Mouse (Mus musculus) cerebellum, adult 9-11 months (tissue): ENCODE data around the gene Ube2d1.
A peak's percentile ranks its signal among the peaks of the same experiment; 100 is the strongest.

Source experiments
- DNase-seq: peaks from one replicate; pipeline ENCODE4 v3.0.0; 2022

Ube2d1 gene

GRCm38 (mm10) chr10:71284511-71285125 is 444 bp downstream of the Ube2d1 start:
- DNase-seq: no peak

DNA sequence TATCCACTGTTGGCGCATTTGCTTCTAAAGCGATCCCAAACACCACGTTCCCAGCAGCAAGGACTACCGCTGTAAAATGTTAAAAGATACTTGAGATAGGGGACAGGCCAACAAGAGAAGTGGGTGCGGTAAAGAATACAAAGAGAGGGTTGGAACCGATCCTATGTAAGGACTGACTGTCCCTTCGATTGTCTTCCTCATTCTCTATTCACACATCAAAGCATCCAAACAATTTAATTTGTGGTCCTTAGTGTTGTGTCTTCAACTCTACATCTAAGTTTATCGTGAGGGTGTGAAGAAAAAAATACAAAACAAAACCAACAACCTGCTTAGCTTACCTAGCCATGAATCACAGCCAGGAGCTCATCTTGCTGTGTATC is 941 bp downstream of the Ube2d1 start:
- DNase-seq: no peak

GRCm38 (mm10) chr10:71273008-71273739 is 11.9 kb downstream of the Ube2d1 start:
- DNase-seq: peak; percentile 48

DNA sequence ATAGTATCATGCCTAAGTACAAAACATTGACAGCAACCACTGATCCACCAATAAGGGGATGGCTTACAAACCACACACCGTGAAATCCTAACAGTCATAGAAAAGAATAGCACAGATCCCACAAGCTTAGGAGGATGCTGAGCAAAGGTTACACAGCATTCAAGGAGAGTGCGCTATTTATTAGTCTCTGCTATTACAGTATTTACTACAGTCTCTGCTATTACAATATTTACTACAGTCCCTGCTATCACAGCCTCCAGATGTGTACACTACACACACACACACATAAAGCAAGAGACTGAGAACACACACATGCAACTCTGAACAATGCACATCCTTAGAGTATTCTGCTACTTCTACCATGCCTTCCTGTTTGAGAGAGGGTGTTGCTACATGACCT is 17.1 kb downstream of the Ube2d1 start:
- no peak for DNase-seq

GRCm38 (mm10) chr10:71267511-71267910 is 17.6 kb downstream of the Ube2d1 start:
- no peak for DNase-seq

DNA sequence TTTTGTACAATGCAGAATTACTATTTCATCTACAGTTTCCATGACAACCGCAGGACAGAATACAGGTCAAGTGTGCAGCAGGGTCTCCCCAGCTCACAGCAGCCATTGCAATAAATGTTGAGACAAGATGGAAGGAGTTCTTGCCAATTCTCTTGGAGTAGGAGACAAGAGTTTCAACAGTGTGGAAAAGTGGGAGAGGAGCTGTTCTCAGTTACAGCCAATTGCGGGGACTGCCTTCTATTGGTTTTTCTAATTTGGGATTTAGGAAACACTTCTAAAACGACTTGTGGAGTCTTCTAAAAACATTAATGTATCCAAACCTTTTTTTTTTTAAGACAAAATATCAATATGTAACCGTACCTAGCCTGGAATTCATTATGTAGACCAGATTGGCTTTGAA is 20.0 kb downstream of the Ube2d1 start:
- no peak for DNase-seq

- DNase-seq: no peak
Measured at GRCm38 (mm10) chr10:71261637-71262036, 23.4 kb downstream of the Ube2d1 start.

DNA sequence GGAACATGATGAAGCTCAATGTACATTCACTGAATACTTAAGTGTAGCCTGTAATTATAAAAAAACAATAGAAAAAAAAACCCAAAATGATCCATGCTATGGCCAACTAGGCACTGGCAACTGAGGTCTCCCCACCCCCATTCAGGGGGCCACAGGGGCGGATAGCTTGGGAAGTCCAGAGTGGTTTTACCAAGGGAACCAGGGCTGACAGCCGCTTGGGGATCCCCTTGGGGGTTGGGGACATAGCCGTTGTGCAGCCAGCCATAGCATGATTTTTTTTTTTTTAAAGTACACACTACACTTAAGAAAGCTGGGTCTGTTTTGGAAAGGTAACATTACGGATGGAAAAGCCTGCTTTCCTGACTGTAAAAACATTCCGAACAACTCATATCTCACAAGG is 26.1 kb downstream of the Ube2d1 start:
- no peak for DNase-seq

DNA sequence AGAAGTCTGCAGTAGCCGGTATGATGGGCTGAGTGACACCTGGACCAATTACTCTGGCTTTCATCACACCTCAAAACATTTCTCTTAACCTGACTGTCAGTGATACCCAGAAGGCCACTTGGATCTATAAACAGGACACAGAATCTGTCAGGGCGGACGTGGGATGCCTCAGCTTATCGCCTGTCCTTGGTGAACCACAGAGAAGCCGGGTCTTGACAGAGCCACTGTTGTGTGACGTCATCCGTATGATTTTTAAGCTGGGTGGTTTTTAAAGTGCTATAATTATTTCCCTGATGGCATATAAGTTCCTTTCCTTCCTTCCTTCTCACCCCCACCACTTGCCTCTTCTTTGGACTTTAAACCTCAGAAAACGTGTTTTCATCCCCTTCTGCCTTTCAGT is 26.5 kb downstream of the Ube2d1 start:
- DNase-seq: no peak

DNA sequence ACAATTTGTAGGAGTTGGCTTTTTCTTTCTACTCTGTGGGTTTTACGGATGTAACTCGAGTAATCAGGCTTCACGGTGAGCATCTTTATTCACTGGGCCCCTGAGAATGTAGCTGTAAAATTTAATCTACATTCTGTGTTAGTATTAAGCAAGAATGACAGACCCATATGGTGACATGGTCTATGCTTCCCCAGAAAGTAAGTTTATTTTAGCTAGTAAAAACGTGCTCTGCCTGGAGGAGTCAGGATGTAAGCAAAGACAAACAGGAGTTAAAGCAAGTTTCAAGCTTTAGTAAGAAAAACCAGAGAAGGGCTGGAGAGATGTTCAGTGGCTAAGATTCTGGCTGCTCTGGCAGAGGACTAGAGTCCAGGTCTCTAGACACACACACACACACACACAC is 31.9 kb downstream of the Ube2d1 start:
- DNase-seq: no peak

GRCm38 (mm10) chr10:71252421-71252820 is 32.6 kb downstream of the Ube2d1 start:
- DNase-seq: no peak

DNA sequence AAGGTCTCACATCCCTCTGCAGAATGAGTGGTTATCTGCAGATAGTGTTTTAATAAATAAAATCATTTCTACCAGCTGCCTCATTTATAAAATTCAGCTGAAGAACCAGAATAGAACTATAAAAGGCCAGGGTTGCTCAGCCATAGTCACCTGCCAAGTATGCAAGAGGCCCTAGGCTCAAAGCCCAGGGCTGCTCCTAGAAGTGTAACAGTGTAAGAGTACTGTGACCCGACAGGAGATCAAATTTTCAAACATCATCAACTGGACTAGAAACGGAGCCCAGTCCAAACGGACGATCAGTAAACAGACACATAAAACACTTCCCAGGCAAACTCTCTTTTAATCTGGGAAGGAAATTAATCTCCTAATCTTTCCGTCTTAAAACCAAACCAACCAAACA is 33.2 kb downstream of the Ube2d1 start:
- no peak for DNase-seq

GRCm38 (mm10) chr10:71251256-71251655 is 33.8 kb downstream of the Ube2d1 start:
- DNase-seq: no peak

GRCm38 (mm10) chr10:71250472-71250871 is 34.6 kb downstream of the Ube2d1 start:
- DNase-seq: peak; percentile 89

DNA sequence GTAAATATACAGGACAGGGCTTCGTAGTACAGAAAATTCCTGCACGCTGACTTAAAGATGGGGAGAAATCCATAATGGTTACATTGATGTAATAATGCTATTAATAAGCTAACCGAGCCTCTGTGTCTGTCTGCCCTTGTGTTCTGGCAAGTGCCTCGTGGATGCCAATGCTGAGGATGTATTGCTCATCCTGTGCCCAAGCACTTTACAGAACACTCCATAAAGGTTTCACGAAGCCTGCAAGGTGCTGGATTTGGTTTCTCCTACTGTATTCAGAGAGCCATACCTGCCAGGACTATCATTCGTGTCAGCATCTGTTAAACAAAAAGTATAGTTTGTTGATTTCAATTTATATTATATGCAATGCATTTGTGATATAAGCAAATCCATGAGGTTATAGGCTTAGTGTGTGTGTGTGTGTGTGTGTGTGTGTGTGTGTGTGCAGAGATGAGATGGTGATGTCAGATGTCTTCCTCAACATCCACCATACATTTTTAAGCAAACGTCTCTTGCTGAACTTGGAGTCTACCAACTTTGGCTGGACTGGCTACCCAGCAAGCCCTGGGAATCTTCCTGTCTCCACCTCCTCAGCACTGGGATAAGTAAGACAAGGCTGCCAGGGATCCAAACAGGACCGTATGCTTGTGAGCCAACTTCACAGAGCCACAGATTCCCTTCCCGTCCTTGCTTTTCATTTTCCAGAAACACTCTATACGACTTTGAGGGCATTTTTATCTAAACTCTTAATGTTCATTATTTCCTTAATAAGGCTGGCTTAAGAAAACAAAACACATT is 35.8 kb downstream of the Ube2d1 start:
- DNase-seq: peak; percentile 43

DNA sequence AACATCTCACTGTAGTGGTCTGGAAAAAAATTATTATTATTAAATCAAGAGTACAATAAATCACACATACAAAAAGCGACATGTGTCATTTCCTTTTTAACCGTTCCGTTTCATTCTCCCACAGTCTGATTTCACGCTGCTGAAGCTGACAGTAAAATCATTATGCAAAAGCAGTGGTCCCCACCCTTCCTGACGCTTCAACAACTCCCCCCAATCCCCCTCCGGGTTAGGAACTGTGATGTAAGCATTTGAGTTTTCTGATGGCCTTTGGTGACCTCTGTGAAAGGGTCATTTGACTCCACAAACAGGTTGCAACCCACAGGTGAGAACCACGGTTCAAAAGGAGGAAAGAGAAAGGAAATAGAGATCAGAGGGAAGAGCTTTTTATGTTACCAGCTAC is 38.1 kb downstream of the Ube2d1 start:
- DNase-seq: no peak

- no peak for DNase-seq
Measured at GRCm38 (mm10) chr10:71239479-71240120, 45.5 kb downstream of the Ube2d1 start.

DNA sequence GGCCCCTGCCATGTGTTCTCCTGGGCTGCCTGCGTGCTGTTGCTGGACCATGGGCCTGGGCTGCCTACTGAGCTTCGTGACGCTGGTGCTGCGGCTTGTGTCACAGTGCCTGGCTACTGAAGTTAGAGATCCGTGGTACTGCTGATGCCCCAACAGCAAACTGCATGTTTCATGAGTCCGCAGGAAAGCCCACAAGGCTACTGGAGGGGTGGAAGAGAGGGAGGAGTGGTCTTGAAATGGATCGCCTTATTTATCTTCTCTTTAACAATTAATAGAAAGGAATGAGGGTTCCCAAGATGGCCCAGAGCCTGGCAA is 46.9 kb downstream of the Ube2d1 start, which contains the start of gene Tfam:
TSS of gene Tfam (minus strand) at position 41 of the 315 bp plus-strand sequence.
- no peak for DNase-seq

- DNase-seq: peak; percentile 97
Measured at GRCm38 (mm10) chr10:71237516-71238239, 47.4 kb downstream of the Ube2d1 start.

DNA sequence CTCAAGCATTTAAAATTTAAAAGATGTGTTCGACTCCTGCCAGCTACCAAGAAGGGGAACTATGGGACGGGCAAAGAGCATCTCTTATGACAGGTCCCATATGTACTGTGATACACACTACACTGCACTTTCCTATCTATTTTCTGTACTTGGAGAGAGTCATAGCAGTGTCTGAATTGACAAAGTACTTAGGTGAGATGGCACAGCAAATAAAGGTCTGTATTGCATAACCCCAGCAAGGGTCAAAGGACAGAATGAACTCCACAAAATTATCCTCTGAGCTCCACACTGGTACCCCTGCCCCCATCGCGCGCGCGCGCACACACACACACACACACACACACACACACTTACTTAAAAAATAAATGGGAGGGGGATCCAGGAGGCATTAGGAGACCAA is 51.0 kb downstream of the Ube2d1 start:
- DNase-seq: no peak

GRCm38 (mm10) chr10:71225894-71226293 is 59.2 kb downstream of the Ube2d1 start:
- peak; percentile 56 for DNase-seq

DNA sequence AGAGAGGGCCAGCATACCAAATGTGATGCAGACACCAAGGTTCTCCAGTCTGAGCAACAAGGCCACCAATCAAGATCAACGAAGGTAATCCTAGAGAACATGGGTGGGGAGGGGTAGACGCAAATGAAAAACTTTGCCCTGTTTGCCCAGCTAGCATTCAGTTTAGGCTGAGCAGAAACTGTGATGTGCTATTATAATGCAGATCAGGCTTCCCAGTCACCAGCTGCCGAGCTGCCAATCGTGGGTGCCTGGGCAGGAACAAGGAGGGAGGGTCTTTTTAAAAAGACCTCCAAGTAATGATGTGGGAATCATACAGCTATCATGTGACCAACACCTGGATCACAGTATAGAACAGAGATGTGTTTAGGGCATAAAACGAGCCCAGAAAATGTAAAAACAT is 62.0 kb downstream of the Ube2d1 start:
- DNase-seq: no peak

- no peak for DNase-seq
Measured at GRCm38 (mm10) chr10:71222639-71223038, 62.4 kb downstream of the Ube2d1 start.
